10 mouse cellular contexts compared by ENCODE assay signal in genomic region chr9:40765581-40765940, GRCm38 (mm10). TPM values are rescaled to one million over a fixed set of nuclear protein-coding genes. Genes with fewer than 3 reads are reported as not detected.
DNase-seq lines count a peak whose midpoint lies in the region; ATAC-seq and TF ChIP-seq lines count a peak whose summit lies in the region.
"Had no signal": no experiment of that assay in that cellular context is flagged by ENCODE, and none has a peak within 500 bp of the region (broad histone marks: within the 10 kb centered on the region; RNA-seq: fewer than 3 reads in every experiment).

No protein-coding gene starts in this region.

- ATAC-seq in heart, embryonic 12.5 days (ENCODE audit: insufficient number of reproducible peaks, low FRiP score), result no peak
- peak; percentile 48 to 56; a peak in 2 of 4 replicates for ATAC-seq in hematopoietic stem cell, adult 5-6 weeks (replicated peaks in 1 of 2; ENCODE audit: insufficient read depth in 1 of 2, low FRiP score in 2 of 2, low TSS enrichment in 1 of 2, low read depth in 1 of 2, poor library complexity in 2 of 2, severe bottlenecking in 2 of 2)

- H3K27me3 ChIP-seq in heart, embryonic 12.5 days (replicated peaks), result no peaks in the 10 kb centered on the region
- H3K27me3 ChIP-seq in E14TG2a.4 (ENCODE audit: insufficient read depth, low read length), result no peaks in the 10 kb centered on the region
- no peaks in the 10 kb centered on the region for H3K27me3 ChIP-seq in thymus, adult 2 months (ENCODE audit: control insufficient read depth, insufficient read depth, low read length)
- no peaks in the 10 kb centered on the region for H3K27me3 ChIP-seq in cerebellum, adult 2 months (ENCODE audit: control insufficient read depth, insufficient read depth, low read length)
- H3K27me3 ChIP-seq: kidney, embryonic 15.5 days had no signal

- H3K4me1 ChIP-seq in heart, embryonic 12.5 days (replicated peaks), result 0 out of 2 replicates have a peak, but pooled peaks cover 9% of the 10 kb centered on the region
- peaks cover 40% of the 10 kb centered on the region for H3K4me1 ChIP-seq in E14TG2a.4 (replicated peaks; ENCODE audit: low read depth, low read length)
- H3K4me1 ChIP-seq in thymus, adult 2 months (replicated peaks; ENCODE audit: control insufficient read depth, insufficient read depth, low read length), result 0 out of 2 replicates have a peak, but pooled peaks cover 2% of the 10 kb centered on the region
- H3K4me1 ChIP-seq in cerebellum, adult 2 months (ENCODE audit: control insufficient read depth, insufficient read depth, low read length), result peaks cover 3% of the 10 kb centered on the region

- H3K9ac ChIP-seq in heart, embryonic 12.5 days, result no peak overlapping the region
- H3K9ac ChIP-seq: kidney, embryonic 15.5 days had no signal

- H3K4me3 ChIP-seq in heart, embryonic 12.5 days, result no peak overlapping the region
- 0 out of 2 replicates have a peak overlapping the region, but pooled peaks have one; percentile 13 for H3K4me3 ChIP-seq in E14TG2a.4 (replicated peaks; ENCODE audit: low read length)
- no peak overlapping the region for H3K4me3 ChIP-seq in thymus, adult 2 months (ENCODE audit: control insufficient read depth, insufficient read depth, low read length)
- H3K4me3 ChIP-seq in cerebellum, adult 2 months (replicated peaks; ENCODE audit: insufficient read depth, low read depth, low read length), result no peak overlapping the region
- H3K4me3 ChIP-seq: kidney, embryonic 15.5 days had no signal

- H3K27ac ChIP-seq in heart, embryonic 12.5 days (ENCODE audit: poor library complexity, severe bottlenecking), result no peak overlapping the region
- H3K27ac ChIP-seq in thymus, adult 2 months (ENCODE audit: control insufficient read depth, insufficient read depth, low read length), result no peak overlapping the region
- no peak overlapping the region for H3K27ac ChIP-seq in cerebellum, adult 2 months (ENCODE audit: insufficient read depth, low read length)
- H3K27ac ChIP-seq: kidney, embryonic 15.5 days had no signal

- no peaks in the 10 kb centered on the region for H3K36me3 ChIP-seq in heart, embryonic 12.5 days
- no peaks in the 10 kb centered on the region; the same call in 1 of the 2 replicates for H3K36me3 ChIP-seq in E14TG2a.4 (ENCODE audit: insufficient read depth, low read length)
- H3K36me3 ChIP-seq in thymus, adult 2 months (ENCODE audit: control insufficient read depth, insufficient read depth, low read length), result no peaks in the 10 kb centered on the region

- no peak for TF ChIP-seq POLR2A in thymus, adult 2 months (IDR thresholded peaks at IDR 0.05; ENCODE audit: control insufficient read depth, extremely low read depth, insufficient read depth, low read length, poor library complexity)
- TF ChIP-seq POLR2A in cerebellum, adult 2 months (IDR thresholded peaks at IDR 0.05; ENCODE audit: borderline replicate concordance, insufficient read depth, low read length), result no peak

- peak; percentile 65 to 69 for DNase-seq in heart, adult 18-20 months
- DNase-seq in lung, postnatal 4 days, result peak; percentile 49 to 69
- no peak for DNase-seq in thymus, adult 2 months
- no peak for DNase-seq in ovary, postnatal 14 days (ENCODE audit: low spot score)
- no peak for DNase-seq in cerebellum, adult 2 months

- no peak overlapping the region for H3K4me2 ChIP-seq in heart, embryonic 12.5 days
- H3K4me2 ChIP-seq: kidney, embryonic 15.5 days; midbrain, embryonic 11.5 days had no signal

- TF ChIP-seq CTCF in E14TG2a.4 (conservative IDR thresholded peaks at IDR 0.05; ENCODE audit: low read length), result no peak
- TF ChIP-seq CTCF in thymus, adult 2 months (IDR thresholded peaks at IDR 0.05; ENCODE audit: borderline replicate concordance, control insufficient read depth, extremely low read depth, insufficient read depth, low read length, poor library complexity), result no peak
- no peak for TF ChIP-seq CTCF in cerebellum, adult 2 months (IDR thresholded peaks at IDR 0.05; ENCODE audit: borderline replicate concordance, insufficient read depth, low read depth, low read length)

- 50% methylated on average over 12 of the region's 12 CpGs for WGBS in heart, embryonic 12.5 days
- WGBS in thymus, adult 2 months, result 32% methylated on average over 12 of the region's 12 CpGs
- WGBS in cerebellum, adult 2 months, result 77% methylated on average over 12 of the region's 12 CpGs

- H3K9me3 ChIP-seq in heart, embryonic 12.5 days (replicated peaks), result no peaks in the 10 kb centered on the region
- H3K9me3 ChIP-seq in E14TG2a.4 (ENCODE audit: low read length), result peaks cover 17% of the 10 kb centered on the region
- H3K9me3 ChIP-seq: kidney, embryonic 15.5 days had no signal

RNA-seq across cellular contexts. Expression of gene Hspa8, which starts 35.2 kb away (rescaled TPM):
- 1,000 to 10,000 TPM; 1,743 to 1,808 TPM for total RNA-seq in heart, adult 18-20 months (2021)
- 2,193 and 2,206 TPM in 2 replicates for polyA plus RNA-seq in heart, embryonic 12.5 days (2016; fragmentation: Nextera tagmentation; extraction: Ambion mirVana)
- 3,790 and 5,329 TPM in 2 replicates for total RNA-seq in hematopoietic stem cell, adult 5-6 weeks (2017)
- 2,928 and 2,969 TPM in 2 replicates for polyA plus RNA-seq in thymus, adult 2 months (2012; rRNA removed)
- 2,645 and 2,703 TPM in 2 replicates for polyA plus RNA-seq in cerebellum, adult 2 months (2012; rRNA removed)

Comparison
In these comparisons a context has a peak if more than half of its experiments do, and no peak if none do; other contexts are left out.
1. DNase-seq: peak in heart, adult 18-20 months (2 of 2) and lung, postnatal 4 days (2 of 2); none in thymus, adult 2 months (single experiment), ovary, postnatal 14 days (single experiment) and cerebellum, adult 2 months (0 of 2).